Mouse (Mus musculus) small intestine, adult 2 months (tissue): ENCODE measurements around the gene Nsl1. TPM values are rescaled to one million over a fixed set of nuclear protein-coding genes. Genes with fewer than 3 reads are reported as not detected.

Experiments used
- H3K27ac ChIP-seq: fragments of 200-500 bp; 2 replicates; pipeline ENCODE4 v1.5.1; 2012; ENCODE audit warnings: low read depth, low read length, control low read depth, inconsistent platforms; ENCODE audit not compliant: insufficient read depth
- H3K27me3 ChIP-seq: fragments of 200-500 bp; 2 replicates; pipeline ENCODE4 v1.6.1; 2012; ENCODE audit warnings: mild to moderate bottlenecking, moderate library complexity, low read length, inconsistent platforms; ENCODE audit not compliant: control insufficient read depth, insufficient read depth
- H3K36me3 ChIP-seq: fragments of 200-500 bp; 2 replicates; pipeline ENCODE4 v1.6.1; 2012; ENCODE audit warnings: mild to moderate bottlenecking, low read length, control low read depth, inconsistent platforms; ENCODE audit not compliant: control insufficient read depth, insufficient read depth
- H3K4me1 ChIP-seq: fragments of 200-500 bp; 2 replicates; pipeline ENCODE4 v1.6.1; 2012; ENCODE audit warnings: low read length, inconsistent platforms, mixed read lengths; ENCODE audit not compliant: control insufficient read depth, insufficient read depth, insufficient read length
- H3K4me3 ChIP-seq: fragments of 200-500 bp; 2 replicates; pipeline ENCODE4 v1.5.1; 2012; ENCODE audit warnings: low read depth, mild to moderate bottlenecking, control low read depth, inconsistent platforms, low read length, moderate library complexity
- CTCF ChIP-seq: fragments of 200-500 bp; IDR thresholded peaks from 2 replicates; pipeline ENCODE4 v1.5.1; 2012; ENCODE audit warnings: low read depth, mild to moderate bottlenecking, control low read depth, inconsistent platforms, low read length, moderate library complexity, mixed read lengths; ENCODE audit not compliant: insufficient replicate concordance, insufficient read length; ENCODE audit errors: extremely low read depth
- POLR2A ChIP-seq: fragments of 200-500 bp; IDR thresholded peaks from 2 replicates; pipeline ENCODE4 v1.6.1; 2012; ENCODE audit warnings: low read depth, mild to moderate bottlenecking, control low read depth, inconsistent platforms, low read length, moderate library complexity
- WGBS: fragments of 180-500 bp; shearing (Covaris S2); methylation state at CpG from one replicate; pipeline ENCODE4 v1.1.7; 2018; 5-methylcytosine and 5-hydroxymethylcytosine counted together
- polyA plus RNA-seq: library from polyadenylated mRNA; depleted of rRNA; stranded (reverse); fragments of >200 nt; gene quantifications from 2 replicates; pipeline ENCODE4 v1.2.3, GENCODE M21; 2012

Gene Nsl1
- polyA plus RNA-seq, 1 experiment, result 1.4 TPM

- H3K36me3 ChIP-seq, result peaks cover 2% of the 10 kb centered on the region; the same call in 1 of the 2 replicates
- TF ChIP-seq CTCF, result no peak
- no peak for TF ChIP-seq POLR2A
- H3K27me3 ChIP-seq, result no peaks in the 10 kb centered on the region
- no peak overlapping the region for H3K27ac ChIP-seq
- H3K4me3 ChIP-seq, result no peak overlapping the region
- 80% methylated on average over 8 of the region's 8 CpGs for WGBS
- H3K4me1 ChIP-seq, result no peaks in the 10 kb centered on the region
Measured at GRCm38 (mm10) chr1:191083230-191083629, 20.4 kb downstream of the Nsl1 start.

GRCm38 (mm10) chr1:191084951-191085559 lies 22.2 kb downstream of the Nsl1 start:
- 66% methylated on average over 5 of the region's 5 CpGs for WGBS

GRCm38 (mm10) chr1:191085597-191085996 lies 22.8 kb downstream of the Nsl1 start:
- 0 out of 2 replicates have a peak, but pooled peaks cover 2% of the 10 kb centered on the region for H3K36me3 ChIP-seq
- H3K27me3 ChIP-seq, result no peaks in the 10 kb centered on the region
- 78% methylated on average over 12 of the region's 12 CpGs for WGBS
- H3K4me3 ChIP-seq, result no peak overlapping the region
- H3K27ac ChIP-seq, result no peak overlapping the region
- TF ChIP-seq CTCF (no peak), POLR2A (no peak)
- H3K4me1 ChIP-seq, result no peaks in the 10 kb centered on the region

More at GRCm38 (mm10) chr1:191084951-191085559, 22.2 kb downstream of the Nsl1 start:
- Histone ChIP-seq H3K4me1 (no peaks in the 10 kb centered on the region), H3K27ac (no peak overlapping the region), H3K27me3 (no peaks in the 10 kb centered on the region), H3K4me3 (no peak overlapping the region), H3K36me3 (peaks cover 2% of the 10 kb centered on the region; the same call in 1 of the 2 replicates)
- peak; percentile 55; the same call in 1 of the 2 replicates for TF ChIP-seq CTCF
- TF ChIP-seq POLR2A, result no peak

- Histone ChIP-seq H3K27ac (no peak overlapping the region), H3K4me1 (no peaks in the 10 kb centered on the region), H3K27me3 (no peaks in the 10 kb centered on the region), H3K36me3 (0 out of 2 replicates have a peak, but pooled peaks cover 2% of the 10 kb centered on the region), H3K4me3 (no peak overlapping the region)
- 71% methylated on average over 7 of the region's 7 CpGs for WGBS
- TF ChIP-seq CTCF (no peak), POLR2A (no peak)
Measured at GRCm38 (mm10) chr1:191086304-191086878, 23.6 kb downstream of the Nsl1 start.

GRCm38 (mm10) chr1:191086960-191087359 lies 24.1 kb downstream of the Nsl1 start:
- no peak overlapping the region for H3K27ac ChIP-seq
- no peaks in the 10 kb centered on the region for H3K4me1 ChIP-seq
- TF ChIP-seq POLR2A, result no peak
- no peak for TF ChIP-seq CTCF
- WGBS, result 65% methylated on average over 8 of the region's 8 CpGs
- 0 out of 2 replicates have a peak, but pooled peaks cover 2% of the 10 kb centered on the region for H3K36me3 ChIP-seq
- no peaks in the 10 kb centered on the region for H3K27me3 ChIP-seq
- H3K4me3 ChIP-seq, result no peak overlapping the region

GRCm38 (mm10) chr1:191087955-191088354 lies 25.1 kb downstream of the Nsl1 start:
- Histone ChIP-seq H3K27ac (no peak overlapping the region), H3K36me3 (no peaks in the 10 kb centered on the region), H3K4me1 (no peaks in the 10 kb centered on the region), H3K27me3 (no peaks in the 10 kb centered on the region), H3K4me3 (no peak overlapping the region)
- WGBS, result 55% methylated on average over 5 of the region's 5 CpGs
- TF ChIP-seq POLR2A, result no peak
- no peak for TF ChIP-seq CTCF

- TF ChIP-seq POLR2A (no peak), CTCF (no peak)
- H3K27ac ChIP-seq, result no peak overlapping the region
- no peaks in the 10 kb centered on the region for H3K36me3 ChIP-seq
- H3K4me3 ChIP-seq, result no peak overlapping the region
- 32% methylated on average over 6 of the region's 6 CpGs for WGBS
- H3K27me3 ChIP-seq, result no peaks in the 10 kb centered on the region
- no peaks in the 10 kb centered on the region for H3K4me1 ChIP-seq
Measured at GRCm38 (mm10) chr1:191089355-191089754, 26.5 kb downstream of the Nsl1 start.

GRCm38 (mm10) chr1:191092050-191092449 lies 29.2 kb downstream of the Nsl1 start:
- 0 out of 2 replicates have a peak, but pooled peaks cover 2% of the 10 kb centered on the region for H3K27me3 ChIP-seq
- no peaks in the 10 kb centered on the region for H3K4me1 ChIP-seq
- no peak overlapping the region for H3K27ac ChIP-seq
- TF ChIP-seq POLR2A (no peak), CTCF (no peak)
- 79% methylated on average over 8 of the region's 8 CpGs for WGBS
- no peaks in the 10 kb centered on the region for H3K36me3 ChIP-seq
- H3K4me3 ChIP-seq, result no peak overlapping the region
